Mouse (Mus musculus): ENCODE results near the gene Cog7. TPM values are rescaled to one million over a fixed set of nuclear protein-coding genes. Genes with fewer than 3 reads are reported as not detected.
A peak's percentile ranks its signal among the peaks of the same experiment; 100 is the strongest.

Cog7 gene
- total RNA-seq (2015; ENCODE audit: low replicate concordance) (4.2 and 6.1 TPM in 2 replicates), total RNA-seq (2017; ENCODE audit: low replicate concordance) (1.7 and 4.4 TPM in 2 replicates)

GRCm38 (mm10) chr7:121981307-121981871 lies at the start of gene Cog7:
Cog7 (minus strand) TSS chr7:121981711.
- ATAC-seq (replicated peaks; ENCODE audit: low FRiP score, poor library complexity, severe bottlenecking), result peak; percentile 96

GRCm38 (mm10) chr7:122022131-122022530 lies 40.6 kb upstream of the Cog7 start:
- ATAC-seq (replicated peaks; ENCODE audit: low FRiP score, poor library complexity, severe bottlenecking), result no peak

- peak; percentile 91 for ATAC-seq (replicated peaks; ENCODE audit: low FRiP score, poor library complexity, severe bottlenecking)
Measured at GRCm38 (mm10) chr7:122020667-122021354, 39.3 kb upstream of the Cog7 start, which contains the start of gene Gga2. Gga2 (minus strand) TSS chr7:122021222.

GRCm38 (mm10) chr7:122020273-122020666 lies 38.8 kb upstream of the Cog7 start:
- ATAC-seq (replicated peaks; ENCODE audit: low FRiP score, poor library complexity, severe bottlenecking), result no peak; the same call in 1 of the 2 replicates

- ATAC-seq (replicated peaks; ENCODE audit: low FRiP score, poor library complexity, severe bottlenecking), result no peak
Measured at GRCm38 (mm10) chr7:122018978-122019377, 37.5 kb upstream of the Cog7 start.

GRCm38 (mm10) chr7:122018247-122018646 lies 36.7 kb upstream of the Cog7 start:
- peak; percentile 76 for ATAC-seq (replicated peaks; ENCODE audit: low FRiP score, poor library complexity, severe bottlenecking)

GRCm38 (mm10) chr7:122015734-122016133 lies 34.2 kb upstream of the Cog7 start:
- no peak for ATAC-seq (replicated peaks; ENCODE audit: low FRiP score, poor library complexity, severe bottlenecking)

GRCm38 (mm10) chr7:122015105-122015504 lies 33.6 kb upstream of the Cog7 start:
- no peak for ATAC-seq (replicated peaks; ENCODE audit: low FRiP score, poor library complexity, severe bottlenecking)

- ATAC-seq (replicated peaks; ENCODE audit: low FRiP score, poor library complexity, severe bottlenecking), result no peak
Measured at GRCm38 (mm10) chr7:122012949-122013348, 31.4 kb upstream of the Cog7 start.

- ATAC-seq (replicated peaks; ENCODE audit: low FRiP score, poor library complexity, severe bottlenecking), result no peak
Measured at GRCm38 (mm10) chr7:122012370-122012769, 30.9 kb upstream of the Cog7 start.

- ATAC-seq (replicated peaks; ENCODE audit: low FRiP score, poor library complexity, severe bottlenecking), result no peak
Measured at GRCm38 (mm10) chr7:122000396-122000795, 18.9 kb upstream of the Cog7 start.

- ATAC-seq (replicated peaks; ENCODE audit: low FRiP score, poor library complexity, severe bottlenecking), result no peak
Measured at GRCm38 (mm10) chr7:121995961-121996360, 14.4 kb upstream of the Cog7 start.

GRCm38 (mm10) chr7:121975031-121975430 lies 6.5 kb downstream of the Cog7 start:
- ATAC-seq (replicated peaks; ENCODE audit: low FRiP score, poor library complexity, severe bottlenecking), result no peak

- no peak for ATAC-seq (replicated peaks; ENCODE audit: low FRiP score, poor library complexity, severe bottlenecking)
Measured at GRCm38 (mm10) chr7:121971698-121972097, 9.8 kb downstream of the Cog7 start.

GRCm38 (mm10) chr7:121970250-121970649 lies 11.3 kb downstream of the Cog7 start:
- ATAC-seq (replicated peaks; ENCODE audit: low FRiP score, poor library complexity, severe bottlenecking), result no peak

- ATAC-seq (replicated peaks; ENCODE audit: low FRiP score, poor library complexity, severe bottlenecking), result no peak
Measured at GRCm38 (mm10) chr7:121968816-121969215, 12.7 kb downstream of the Cog7 start.

- ATAC-seq (replicated peaks; ENCODE audit: low FRiP score, poor library complexity, severe bottlenecking), result 0 out of 2 replicates have a peak, but pooled peaks have one; percentile 39
Measured at GRCm38 (mm10) chr7:121968242-121968641, 13.3 kb downstream of the Cog7 start.

GRCm38 (mm10) chr7:121966169-121966568 lies 15.3 kb downstream of the Cog7 start:
- ATAC-seq (replicated peaks; ENCODE audit: low FRiP score, poor library complexity, severe bottlenecking), result no peak

- no peak for ATAC-seq (replicated peaks; ENCODE audit: low FRiP score, poor library complexity, severe bottlenecking)
Measured at GRCm38 (mm10) chr7:121963883-121964398, 17.6 kb downstream of the Cog7 start.

GRCm38 (mm10) chr7:121962571-121962959 lies 18.9 kb downstream of the Cog7 start:
- ATAC-seq (replicated peaks; ENCODE audit: low FRiP score, poor library complexity, severe bottlenecking), result no peak

- no peak for ATAC-seq (replicated peaks; ENCODE audit: low FRiP score, poor library complexity, severe bottlenecking)
Measured at GRCm38 (mm10) chr7:121961913-121962570, 19.5 kb downstream of the Cog7 start.
